Mouse (Mus musculus) stomach, embryonic 14.5 days (tissue): ENCODE results near the gene Ccdc88b. TPM values are rescaled to one million over a fixed set of nuclear protein-coding genes. Genes with fewer than 3 reads are reported as not detected.
A peak's percentile ranks its signal among the peaks of the same experiment; 100 is the strongest.

Experiments used
- ATAC-seq: fragments of 200-750 bp; cut with Nextera tagmentation; 2 replicates; pipeline ENCODE4 v1.8.0; 2017; ENCODE audit warnings: low read depth, moderate TSS enrichment; ENCODE audit not compliant: insufficient number of reproducible peaks, insufficient read depth, low FRiP score
- H3K27ac ChIP-seq: fragments of 300-500 bp; sonication (generic); 2 replicates; pipeline ENCODE4 v1.5.1; 2014; ENCODE audit warnings: mild to moderate bottlenecking, low read length, moderate library complexity, mixed read lengths
- H3K27me3 ChIP-seq: fragments of 300-500 bp; sonication (generic); 2 replicates; pipeline ENCODE4 v1.6.1; 2014; ENCODE audit warnings: low read length, control low read depth, mixed read lengths; ENCODE audit not compliant: control insufficient read depth, insufficient read depth
- H3K36me3 ChIP-seq: fragments of 300-500 bp; sonication (generic); 2 replicates; pipeline ENCODE4 v1.6.1; 2014; ENCODE audit warnings: mild to moderate bottlenecking, control low read depth, low read length, moderate library complexity, mixed read lengths; ENCODE audit not compliant: control insufficient read depth, insufficient read depth
- H3K4me1 ChIP-seq: fragments of 300-500 bp; sonication (generic); 2 replicates; pipeline ENCODE4 v1.6.1; 2014; ENCODE audit warnings: low read length, control low read depth, mixed read lengths; ENCODE audit not compliant: control insufficient read depth, insufficient read depth
- H3K4me2 ChIP-seq: fragments of 300-500 bp; sonication (generic); replicated peaks from 2 replicates; pipeline ENCODE4 v1.6.1; 2014; ENCODE audit warnings: low read depth, low read length, control low read depth
- H3K4me3 ChIP-seq: fragments of 300-500 bp; sonication (generic); 2 replicates; pipeline ENCODE4 v1.5.1; 2014; ENCODE audit warnings: low read depth, low read length, control low read depth
- H3K9ac ChIP-seq: fragments of 300-500 bp; sonication (generic); replicated peaks from 2 replicates; pipeline ENCODE4 v1.6.1; 2014; ENCODE audit warnings: low read depth, mild to moderate bottlenecking, control low read depth, low read length, moderate library complexity, mixed read lengths
- H3K9me3 ChIP-seq: fragments of 300-500 bp; sonication (generic); 2 replicates; pipeline ENCODE4 v1.6.1; 2016; ENCODE audit warnings: low read depth, low read length, control low read depth; ENCODE audit not compliant: control insufficient read depth
- WGBS: fragments of 180-500 bp; shearing (Covaris S2); extraction: QIAGEN DNeasy Blood & Tissue Kit; methylation state at CpG from one replicate; pipeline ENCODE4 v1.1.7; 2014; 5-methylcytosine and 5-hydroxymethylcytosine counted together
- polyA plus RNA-seq: library from polyadenylated mRNA; unstranded; fragments of >200 nt; fragmentation: Nextera tagmentation; extraction: Ambion mirVana; gene quantifications from 2 replicates; pipeline ENCODE4 v1.2.1, GENCODE M21; 2014

Gene Ccdc88b
- polyA plus RNA-seq, 1 experiment from 2014 or later: 0.80 TPM

GRCm38 (mm10) chr19:6830556-6831316, 27.3 kb downstream of the Ccdc88b start:
- H3K9me3 ChIP-seq: no peaks in the 10 kb centered on the region
- H3K4me2 ChIP-seq: peak overlapping the region; percentile 35
- no peak; the same call in 1 of the 2 replicates for ATAC-seq
- H3K4me3 ChIP-seq: peak overlapping the region; percentile 13; the same call in 1 of the 2 replicates
- peaks cover 4% of the 10 kb centered on the region; the same call in 1 of the 2 replicates for H3K4me1 ChIP-seq
- 20% methylated on average over 38 of the region's 38 CpGs for WGBS
- H3K36me3 ChIP-seq: peaks cover 20% of the 10 kb centered on the region; the same call in 1 of the 2 replicates
- no peak overlapping the region for H3K27ac ChIP-seq
- peaks cover 33% of the 10 kb centered on the region for H3K27me3 ChIP-seq
- no peak overlapping the region for H3K9ac ChIP-seq

- H3K4me3 ChIP-seq: peak overlapping the region; percentile 13; the same call in 1 of the 2 replicates
- H3K27ac ChIP-seq: no peak overlapping the region
- no peak; the same call in 1 of the 2 replicates for ATAC-seq
- peaks cover 33% of the 10 kb centered on the region for H3K27me3 ChIP-seq
- peaks cover 4% of the 10 kb centered on the region; the same call in 1 of the 2 replicates for H3K4me1 ChIP-seq
- H3K9ac ChIP-seq: no peak overlapping the region
- peaks cover 20% of the 10 kb centered on the region; the same call in 1 of the 2 replicates for H3K36me3 ChIP-seq
- H3K9me3 ChIP-seq: no peaks in the 10 kb centered on the region
- H3K4me2 ChIP-seq: peak overlapping the region; percentile 35
- 12% methylated on average over 48 of the region's 48 CpGs for WGBS
Measured at GRCm38 (mm10) chr19:6829870-6830555, 28.0 kb downstream of the Ccdc88b start.

DNA sequence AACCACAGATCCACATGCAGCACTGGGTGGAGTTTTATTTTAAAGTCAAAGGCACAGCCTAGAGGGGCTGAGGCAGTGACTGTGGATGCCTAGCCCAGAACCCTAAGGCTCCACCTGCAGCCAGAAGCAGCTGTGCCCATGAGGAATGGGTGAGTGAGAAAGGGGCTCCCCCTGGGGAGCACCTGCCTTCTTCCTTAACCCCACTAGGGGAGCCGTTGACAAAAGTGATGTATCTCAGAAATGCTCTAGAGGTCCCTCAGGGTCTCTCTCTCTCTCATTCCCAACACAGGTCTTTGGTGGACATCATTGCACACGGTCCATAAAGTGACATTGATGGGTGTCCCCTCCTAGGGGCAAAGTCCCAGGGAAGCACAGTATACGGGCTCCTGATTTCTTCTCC, 28.9 kb downstream of the Ccdc88b start:
- no peak overlapping the region for H3K4me3 ChIP-seq
- 31% methylated on average over 3 of the region's 3 CpGs for WGBS
- peaks cover 4% of the 10 kb centered on the region; the same call in 1 of the 2 replicates for H3K4me1 ChIP-seq
- peaks cover 33% of the 10 kb centered on the region for H3K27me3 ChIP-seq
- H3K27ac ChIP-seq: no peak overlapping the region
- no peak overlapping the region for H3K9ac ChIP-seq
- H3K9me3 ChIP-seq: no peaks in the 10 kb centered on the region
- ATAC-seq: no peak
- H3K36me3 ChIP-seq: peaks cover 12% of the 10 kb centered on the region; the same call in 1 of the 2 replicates
- H3K4me2 ChIP-seq: no peak overlapping the region

GRCm38 (mm10) chr19:6826601-6827000, 31.4 kb downstream of the Ccdc88b start:
- ATAC-seq: no peak
- Histone ChIP-seq H3K4me1 (peaks cover 4% of the 10 kb centered on the region; the same call in 1 of the 2 replicates), H3K27me3 (peaks cover 26% of the 10 kb centered on the region), H3K4me3 (no peak overlapping the region), H3K9ac (no peak overlapping the region), H3K36me3 (peaks cover 2% of the 10 kb centered on the region; the same call in 1 of the 2 replicates), H3K4me2 (no peak overlapping the region), H3K9me3 (no peaks in the 10 kb centered on the region), H3K27ac (no peak overlapping the region)
- WGBS: 75% methylated on average over 3 of the region's 3 CpGs

DNA sequence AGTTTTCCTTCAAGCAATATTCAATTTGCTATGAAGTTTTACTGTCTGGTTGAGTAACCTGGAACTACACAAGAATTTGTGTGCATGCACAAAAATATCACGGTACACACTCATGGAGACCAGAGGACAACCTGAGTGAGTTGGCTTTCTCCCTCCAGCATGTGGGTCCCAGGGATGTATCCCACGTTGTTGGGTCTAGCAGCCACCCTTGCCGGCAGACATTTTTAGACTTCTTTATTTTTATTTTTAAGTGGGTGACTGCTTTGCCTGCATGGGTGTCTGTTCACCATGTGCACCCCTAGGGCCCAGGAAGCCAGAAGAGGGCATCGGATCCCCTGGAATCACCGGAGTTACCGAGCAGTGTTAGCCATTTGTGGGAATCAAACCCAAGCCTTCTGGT, 32.6 kb downstream of the Ccdc88b start:
- Histone ChIP-seq H3K9ac (no peak overlapping the region), H3K4me2 (no peak overlapping the region), H3K4me1 (no peaks in the 10 kb centered on the region), H3K36me3 (no peaks in the 10 kb centered on the region), H3K4me3 (no peak overlapping the region), H3K27me3 (peaks cover 14% of the 10 kb centered on the region), H3K9me3 (no peaks in the 10 kb centered on the region), H3K27ac (no peak overlapping the region)
- 79% methylated on average over 6 of the region's 6 CpGs for WGBS
- no peak for ATAC-seq

GRCm38 (mm10) chr19:6820538-6821195, 37.3 kb downstream of the Ccdc88b start:
- WGBS: 81% methylated on average over 13 of the region's 13 CpGs
- ATAC-seq: no peak
- Histone ChIP-seq H3K27me3 (no peaks in the 10 kb centered on the region), H3K4me3 (no peak overlapping the region), H3K4me2 (no peak overlapping the region), H3K9ac (no peak overlapping the region), H3K9me3 (no peaks in the 10 kb centered on the region), H3K36me3 (no peaks in the 10 kb centered on the region), H3K27ac (no peak overlapping the region), H3K4me1 (no peaks in the 10 kb centered on the region)

DNA sequence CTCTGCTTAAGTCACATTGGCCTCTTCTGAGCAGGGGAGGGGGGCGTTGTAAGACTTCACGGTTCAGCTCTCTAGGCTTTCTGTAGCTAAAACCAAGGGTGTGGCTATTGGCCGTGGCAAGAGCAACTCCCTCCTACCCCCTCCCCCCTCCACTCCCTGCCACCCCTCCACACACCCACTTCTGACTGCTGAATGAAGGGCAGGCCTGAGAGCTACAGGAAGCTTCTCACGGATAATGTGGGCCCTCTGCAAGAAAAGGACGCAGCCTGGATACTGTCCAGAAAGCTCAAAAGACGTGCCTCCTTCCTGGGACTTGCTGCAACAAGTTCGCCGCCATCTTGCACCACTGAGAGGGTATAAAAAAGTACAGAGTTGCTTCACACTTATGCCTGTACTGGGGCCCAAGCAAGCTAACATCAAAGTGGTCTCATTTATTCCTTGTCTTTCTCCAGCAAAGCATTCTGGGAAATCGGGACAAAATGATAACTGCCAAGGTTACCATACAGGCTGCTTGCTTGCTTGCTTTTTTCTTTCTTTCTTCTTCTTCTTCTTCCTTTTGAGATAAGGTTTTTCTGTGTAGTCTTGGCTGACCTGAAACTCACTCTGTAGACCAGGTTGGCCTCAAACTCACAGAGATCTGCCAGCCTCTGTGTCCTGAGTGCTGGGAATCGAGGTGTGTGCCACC, 38.7 kb downstream of the Ccdc88b start:
- H3K4me3 ChIP-seq: no peak overlapping the region
- no peaks in the 10 kb centered on the region for H3K4me1 ChIP-seq
- H3K4me2 ChIP-seq: no peak overlapping the region
- ATAC-seq: peak; percentile 65
- H3K27ac ChIP-seq: no peak overlapping the region
- 42% methylated on average over 10 of the region's 10 CpGs for WGBS
- H3K27me3 ChIP-seq: no peaks in the 10 kb centered on the region
- no peak overlapping the region for H3K9ac ChIP-seq
- no peaks in the 10 kb centered on the region for H3K36me3 ChIP-seq
- H3K9me3 ChIP-seq: no peaks in the 10 kb centered on the region

GRCm38 (mm10) chr19:6814958-6815357, 43.1 kb downstream of the Ccdc88b start:
- WGBS: 76% methylated on average over 3 of the region's 3 CpGs
- H3K9me3 ChIP-seq: no peaks in the 10 kb centered on the region
- ATAC-seq: no peak
- no peak overlapping the region for H3K4me2 ChIP-seq
- no peaks in the 10 kb centered on the region for H3K4me1 ChIP-seq
- no peak overlapping the region for H3K27ac ChIP-seq
- no peaks in the 10 kb centered on the region for H3K36me3 ChIP-seq
- no peak overlapping the region for H3K9ac ChIP-seq
- H3K27me3 ChIP-seq: no peaks in the 10 kb centered on the region
- no peak overlapping the region for H3K4me3 ChIP-seq
